Mouse (Mus musculus) leukemia stem cell, adult 10-12 weeks (primary cell): ENCODE measurements around the gene Spry2. TPM values are rescaled to one million over a fixed set of nuclear protein-coding genes. Genes with fewer than 3 reads are reported as not detected.

ENCODE experiments used
- polyA plus RNA-seq: library from polyadenylated mRNA; stranded (reverse); fragments of >175 nt; gene quantifications from 2 replicates; pipeline ENCODE4 v1.2.3, GENCODE M21; 2012; ENCODE audit warnings: low replicate concordance

Gene Spry2
- polyA plus RNA-seq: 1.3 and 3.1 TPM in 2 replicates

DNA sequence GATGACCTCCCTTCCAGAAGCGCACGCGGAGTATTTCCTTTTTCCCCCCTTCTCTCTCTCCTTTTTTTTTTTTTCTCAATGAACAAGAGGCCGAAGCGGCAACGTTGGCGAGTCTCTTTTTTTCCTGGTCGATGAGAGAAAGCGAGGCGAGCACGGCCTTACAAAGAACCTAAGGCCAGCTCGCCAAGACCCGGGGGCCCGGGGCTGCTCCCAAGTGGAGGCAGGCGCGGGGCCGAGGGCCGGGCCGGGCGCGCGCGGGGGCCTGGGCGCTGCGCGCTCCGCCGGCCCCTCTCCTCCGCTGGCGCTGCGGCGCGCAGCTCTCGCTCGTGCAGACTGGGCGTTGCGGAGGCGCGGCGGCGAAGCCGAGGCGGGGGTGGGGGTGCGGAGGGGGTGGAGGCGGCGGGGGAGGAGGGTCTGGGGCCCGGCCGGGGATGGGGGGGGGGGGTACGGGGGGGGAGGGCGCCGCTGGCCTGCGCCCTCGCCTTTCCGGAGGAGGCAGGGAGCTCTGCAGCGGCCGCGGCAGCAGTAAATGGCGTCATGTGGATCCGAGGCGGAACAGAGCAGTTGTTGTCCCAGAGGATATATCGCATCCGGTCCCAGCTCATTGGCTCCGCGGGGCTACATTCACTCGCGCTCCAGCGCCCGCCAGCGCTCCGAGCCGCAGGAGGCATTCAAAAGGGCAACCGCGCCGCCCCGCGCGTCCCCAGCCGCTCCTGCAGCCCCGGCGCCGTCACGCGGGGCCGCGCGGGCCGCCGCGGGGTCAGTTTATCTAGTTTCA lies at the start of gene Spry2:
TSS of gene Spry2 (minus strand) at position 29 of the 778 bp plus-strand sequence.

Other genes starting within 250 kb of the Spry2 start
- not detected in 2 replicates for gene Trim52, start 209.4 kb upstream of the Spry2 start, polyA plus RNA-seq